Mouse (Mus musculus) spleen, postnatal 0 days (tissue): Measurements from ENCODE around the gene Fam151a. TPM values are rescaled to one million over a fixed set of nuclear protein-coding genes. Genes with fewer than 3 reads are reported as not detected.

Experiments used
- polyA plus RNA-seq: library from polyadenylated mRNA; unstranded; fragments of >200 nt; fragmentation: Nextera tagmentation; extraction: Ambion mirVana; gene quantifications from 2 replicates; pipeline ENCODE4 v1.2.1, GENCODE M21; 2015

The Fam151a gene
- 9.5 and 17.2 TPM in 2 replicates for polyA plus RNA-seq

GRCm38 (mm10) chr4:106733636-106734035, at the start of gene Fam151a:
Gene Fam151a, plus strand, starts transcription at chr4:106733889.

GRCm38 (mm10) chr4:106730814-106731213, 2.9 kb upstream of the Fam151a start, which contains the start of gene Mroh7:
Gene Mroh7, minus strand, starts transcription at chr4:106730925.

Other genes with a start within 250 kb of the Fam151a start
- gene Bsnd, start 241.6 kb upstream of the Fam151a start, polyA plus RNA-seq = not detected in 2 replicates
- 1.8 and 2.2 TPM in 2 replicates for gene Dhcr24, start 172.9 kb upstream of the Fam151a start, polyA plus RNA-seq
- not detected in 2 replicates for gene Lexm, start 116.6 kb upstream of the Fam151a start, polyA plus RNA-seq
- gene Ttc22, start 111.5 kb upstream of the Fam151a start, polyA plus RNA-seq = 0.88 and 1.1 TPM in 2 replicates
- gene Pars2, start 82.8 kb upstream of the Fam151a start, polyA plus RNA-seq = 4.8 and 5.5 TPM in 2 replicates
- 33.7 and 35.8 TPM in 2 replicates for gene Ttc4, start 54.9 kb upstream of the Fam151a start, polyA plus RNA-seq
- 0.28 and 0.51 TPM in 2 replicates for gene Mroh7, start 3.0 kb upstream of the Fam151a start, polyA plus RNA-seq
- gene Acot11, start 71.1 kb downstream of the Fam151a start, polyA plus RNA-seq = 3.3 and 3.4 TPM in 2 replicates
- gene Ssbp3, start 176.8 kb downstream of the Fam151a start, polyA plus RNA-seq = 77.8 and 78.9 TPM in 2 replicates